Mouse (Mus musculus) CH12.LX (cell line): Measurements from ENCODE around the gene Ginm1. TPM values are rescaled to one million over a fixed set of nuclear protein-coding genes. Genes with fewer than 3 reads are reported as not detected.

Experiments used
- DNase-seq: peaks from one replicate; pipeline ENCODE4 v3.0.0-alpha.2; 2013; ENCODE audit errors: extremely low read depth
- H3K27ac ChIP-seq: 2 replicates; pipeline ENCODE4 v1.5.1; 2012; ENCODE audit warnings: low read depth, mild to moderate bottlenecking, control low read depth, moderate library complexity; ENCODE audit not compliant: insufficient read depth
- H3K27me3 ChIP-seq: replicated peaks from 2 replicates; pipeline ENCODE3; 2012; ENCODE audit warnings: inconsistent platforms
- H3K36me3 ChIP-seq, 2 experiments: replicated peaks in 1 of 2; 2 replicates each; pipeline versions ENCODE3 to v1.6.1; 2012; ENCODE audit warnings: inconsistent platforms in 1 of 2, low read length in 1 of 2, mild to moderate bottlenecking in 1 of 2, mixed read lengths in 1 of 2, moderate library complexity in 1 of 2; ENCODE audit not compliant: control insufficient read depth in 1 of 2, insufficient read depth in 1 of 2
- H3K4me1 ChIP-seq, 2 experiments: 2 replicates each; pipeline ENCODE4 v1.6.1; 2012; ENCODE audit warnings: inconsistent platforms in 1 of 2, moderate library complexity in 1 of 2; ENCODE audit not compliant: insufficient read depth in 2 of 2, control insufficient read depth in 1 of 2
- H3K4me2 ChIP-seq: 2 replicates; pipeline ENCODE4 v1.6.1; 2012; ENCODE audit warnings: low read depth, mild to moderate bottlenecking, control low read depth; ENCODE audit not compliant: poor library complexity, insufficient read depth, severe bottlenecking
- H3K4me3 ChIP-seq, 3 experiments: fragments of 150-350 bp in 1 of 3; sonication (generic) in 1 of 3; replicated peaks in 1 of 3; 2 replicates each; pipeline versions ENCODE3 to v1.5.1; 2011 to 2012; ENCODE audit warnings: low read depth in 2 of 3, low read length in 2 of 3, mild to moderate bottlenecking in 2 of 3, moderate library complexity in 2 of 3, control low read depth in 1 of 3, improper control_type of control experiment in 1 of 3, inconsistent platforms in 1 of 3, mixed read lengths in 1 of 3; ENCODE audit not compliant: poor library complexity in 1 of 3
- H3K79me2 ChIP-seq: replicated peaks from 2 replicates; pipeline ENCODE4 v1.6.1; 2012; ENCODE audit warnings: mild to moderate bottlenecking, moderate library complexity; ENCODE audit not compliant: control insufficient read depth, poor library complexity, insufficient read depth, severe bottlenecking; ENCODE audit errors: extremely low read depth
- H3K9ac ChIP-seq: 2 replicates; pipeline ENCODE4 v1.6.1; 2012; ENCODE audit warnings: low read depth, mild to moderate bottlenecking, control low read depth, moderate library complexity; ENCODE audit not compliant: insufficient read depth
- H3K9me3 ChIP-seq: replicated peaks from 2 replicates; pipeline ENCODE3; 2012; ENCODE audit warnings: low read length, inconsistent platforms, mixed read lengths
- BHLHE40 ChIP-seq: IDR thresholded peaks from 2 replicates; pipeline ENCODE4 v1.6.1; 2011; ENCODE audit warnings: mild to moderate bottlenecking, low read depth, low read length, improper control_type of control experiment
- CHD1 ChIP-seq: IDR thresholded peaks from 2 replicates; pipeline ENCODE4 v1.6.1; 2012; ENCODE audit warnings: low read depth, low read length, improper control_type of control experiment, inconsistent platforms
- CTCF ChIP-seq, 2 experiments: IDR thresholded peaks in 1 of 2; conservative IDR thresholded peaks in 1 of 2; 2 replicates each; pipeline ENCODE4 v1.5.1; 2011 to 2012; ENCODE audit warnings: low read depth in 2 of 2, low read length in 2 of 2, improper control_type of control experiment in 1 of 2, inconsistent platforms in 1 of 2, mild to moderate bottlenecking in 1 of 2, moderate library complexity in 1 of 2
- E2F4 ChIP-seq: IDR thresholded peaks from 2 replicates; pipeline ENCODE4 v1.6.1; 2011; ENCODE audit warnings: low read depth, low read length, improper control_type of control experiment; ENCODE audit not compliant: insufficient replicate concordance
- ELF1 ChIP-seq: IDR thresholded peaks from 2 replicates; pipeline ENCODE4 v1.6.1; 2014; ENCODE audit warnings: low read depth, mild to moderate bottlenecking, inconsistent platforms, low read length, improper control_type of control experiment
- EP300 ChIP-seq: IDR thresholded peaks from 2 replicates; pipeline ENCODE4 v1.6.1; 2011; ENCODE audit warnings: low read length, improper control_type of control experiment
- ETS1 ChIP-seq: conservative IDR thresholded peaks from 2 replicates; pipeline ENCODE4 v1.6.1; 2012; ENCODE audit warnings: low read depth, mild to moderate bottlenecking, inconsistent platforms, low read length, improper control_type of control experiment, moderate library complexity
- GABPA ChIP-seq: IDR thresholded peaks from 2 replicates; pipeline ENCODE4 v1.6.1; 2012; ENCODE audit warnings: low read depth, low read length, improper control_type of control experiment, inconsistent platforms; ENCODE audit not compliant: insufficient replicate concordance
- HCFC1 ChIP-seq: IDR thresholded peaks from 2 replicates; pipeline ENCODE4 v1.6.1; 2012; ENCODE audit warnings: low read depth, mild to moderate bottlenecking, inconsistent platforms, low read length, improper control_type of control experiment
- IRF4 ChIP-seq: IDR thresholded peaks from 2 replicates; pipeline ENCODE4 v1.6.1; 2014; ENCODE audit warnings: low read depth, mild to moderate bottlenecking, inconsistent platforms, low read length, improper control_type of control experiment
- JUN ChIP-seq: IDR thresholded peaks from 2 replicates; pipeline ENCODE4 v1.6.1; 2011; ENCODE audit warnings: low read depth, mild to moderate bottlenecking, low read length, improper control_type of control experiment, moderate library complexity; ENCODE audit not compliant: insufficient read depth
- JUND ChIP-seq: conservative IDR thresholded peaks from 2 replicates; pipeline ENCODE4 v1.6.1; 2011; ENCODE audit warnings: low read depth, low read length, improper control_type of control experiment
- MAFK ChIP-seq: IDR thresholded peaks from 2 replicates; pipeline ENCODE4 v1.6.1; 2011; ENCODE audit warnings: low read length, improper control_type of control experiment; ENCODE audit not compliant: insufficient replicate concordance
- MAX ChIP-seq: IDR thresholded peaks from 2 replicates; pipeline ENCODE4 v1.6.1; 2011; ENCODE audit warnings: low read length, improper control_type of control experiment
- MAZ ChIP-seq: IDR thresholded peaks from 2 replicates; pipeline ENCODE4 v1.6.1; 2012; ENCODE audit warnings: low read depth, mild to moderate bottlenecking, inconsistent platforms, low read length, improper control_type of control experiment, moderate library complexity
- MEF2A ChIP-seq: IDR thresholded peaks from 2 replicates; pipeline ENCODE4 v1.6.1; 2014; ENCODE audit warnings: low read depth, mild to moderate bottlenecking, inconsistent platforms, low read length, improper control_type of control experiment, borderline replicate concordance
- MYC ChIP-seq: IDR thresholded peaks from 2 replicates; pipeline ENCODE4 v1.6.1; 2011; ENCODE audit warnings: low read depth, mild to moderate bottlenecking, improper control_type of control experiment, low read length
- NELFE ChIP-seq: IDR thresholded peaks from 2 replicates; pipeline ENCODE4 v1.6.1; 2011; ENCODE audit warnings: low read depth, low read length, improper control_type of control experiment
- NRF1 ChIP-seq: IDR thresholded peaks from 2 replicates; pipeline ENCODE4 v1.6.1; 2014; ENCODE audit warnings: low read depth, mild to moderate bottlenecking, inconsistent platforms, low read length, improper control_type of control experiment, moderate library complexity
- POLR2A ChIP-seq: IDR thresholded peaks from 2 replicates; pipeline ENCODE4 v1.6.1; 2011; ENCODE audit warnings: low read depth, mild to moderate bottlenecking, improper control_type of control experiment, low read length
- POLR2AphosphoS2 ChIP-seq: IDR thresholded peaks from 2 replicates; pipeline ENCODE4 v1.6.1; 2011; ENCODE audit warnings: low read depth, low read length, improper control_type of control experiment
- SIN3A ChIP-seq: IDR thresholded peaks from 2 replicates; pipeline ENCODE4 v1.6.1; 2012; ENCODE audit warnings: low read length, improper control_type of control experiment, inconsistent platforms
- TCF12 ChIP-seq: IDR thresholded peaks from 2 replicates; pipeline ENCODE4 v1.6.1; 2014; ENCODE audit warnings: low read depth, mild to moderate bottlenecking, inconsistent platforms, low read length, improper control_type of control experiment
- UBTF ChIP-seq: IDR thresholded peaks from 2 replicates; pipeline ENCODE4 v1.6.1; 2012; ENCODE audit warnings: low read depth, mild to moderate bottlenecking, inconsistent platforms, low read length, improper control_type of control experiment, moderate library complexity
- USF1 ChIP-seq: IDR thresholded peaks from 2 replicates; pipeline ENCODE4 v1.6.1; 2014; ENCODE audit warnings: low read depth, mild to moderate bottlenecking, inconsistent platforms, low read length, improper control_type of control experiment
- ZC3H11A ChIP-seq: IDR thresholded peaks from 2 replicates; pipeline ENCODE4 v1.6.1; 2012; ENCODE audit warnings: low read depth, mild to moderate bottlenecking, inconsistent platforms, low read length, improper control_type of control experiment
- ZKSCAN1 ChIP-seq: IDR thresholded peaks from 2 replicates; pipeline ENCODE4 v1.6.1; 2012; ENCODE audit warnings: low read depth, inconsistent platforms, low read length, improper control_type of control experiment, borderline replicate concordance
- ZMIZ1 ChIP-seq: IDR thresholded peaks from 2 replicates; pipeline ENCODE4 v1.6.1; 2012; ENCODE audit warnings: low read depth, mild to moderate bottlenecking, inconsistent platforms, low read length, improper control_type of control experiment
- ZNF384 ChIP-seq: IDR thresholded peaks from 2 replicates; pipeline ENCODE4 v1.6.1; 2012; ENCODE audit warnings: low read depth, low read length, improper control_type of control experiment, inconsistent platforms
- dilution Hi-C: fragments of 300-500 bp; cut with MboI; formaldehyde crosslinking; loops from 2 replicates; pipeline ENCODE4 v1.14.3; 2020; ENCODE audit warnings: low sequenced_read_pairs; ENCODE audit not compliant: extremely low pct_unique_long_range_greater_than_20kb, extremely low pct_ligation_motif_present
- in situ Hi-C: fragments of 300-500 bp; cut with MboI; formaldehyde crosslinking; loops from 3 replicates; pipeline ENCODE4 v1.14.3; 2019; ENCODE audit warnings: low sequenced_read_pairs, low pct_ligation_motif_present, low pct_unique_long_range_greater_than_20kb, mixed read lengths
- polyA plus RNA-seq: library from polyadenylated mRNA; unstranded; fragments of >175 nt; gene quantifications from 2 replicates; pipeline ENCODE4 v1.2.1, GENCODE M21; 2012; ENCODE audit warnings: low read depth; ENCODE audit not compliant: insufficient read length
- total RNA-seq, 2 experiments: library from RNA; depleted of rRNA; stranded (reverse); fragments of 300-350 nt in 1 of 2; fragments of >200 nt in 1 of 2; gene quantifications; 2 replicates each; pipeline ENCODE4 v1.2.3; 2012 to 2014

Ginm1 gene
- total and polyA plus RNA-seq, 3 experiments: 11.7 to 38.2 (median 22.5) TPM

DNA sequence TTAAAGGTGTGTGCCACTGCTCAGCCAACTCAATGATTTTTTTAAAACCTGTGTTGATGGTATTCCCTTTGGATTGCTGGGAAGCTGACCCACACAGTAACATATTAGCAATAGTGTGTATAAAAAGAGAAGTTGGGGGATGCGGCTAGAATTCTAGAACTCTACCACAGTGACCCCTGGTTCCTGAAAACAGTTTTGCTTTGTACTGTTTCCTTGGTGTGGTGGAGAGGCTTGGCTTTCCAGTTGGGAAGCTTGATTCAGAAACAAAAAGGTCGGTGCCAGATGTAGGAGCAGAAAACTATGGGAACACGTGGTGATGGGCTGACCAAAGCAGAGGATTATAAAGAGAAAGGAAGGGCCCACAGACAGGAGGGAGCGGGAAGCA, 32.6 kb upstream of the Ginm1 start:
- dilution Hi-C loops (no loop called here), in situ Hi-C loops (loop anchor here (25.0 kb wide), 1 partner anchor 1137 kb away; no protein-coding TSS in a partner anchor)
- Histone ChIP-seq H3K9me3 (no peaks in the 10 kb centered on the region), H3K27ac (peak overlapping the region; percentile 78; the same call in 1 of the 2 replicates), H3K79me2 (peaks cover 4% of the 10 kb centered on the region), H3K27me3 (no peaks in the 10 kb centered on the region), H3K4me1 (peaks cover 5 to 40% of the 10 kb centered on the region in 2 experiments), H3K36me3 (peaks cover 26 to 55% of the 10 kb centered on the region in 2 experiments), H3K4me3 (no peak overlapping the region), H3K4me2 (peak overlapping the region; percentile 84; the same call in 1 of the 2 replicates), H3K9ac (no peak overlapping the region; the same call in 1 of the 2 replicates)
- DNase-seq: no peak
- TF ChIP-seq BHLHE40 (no peak), ELF1 (no peak), CHD1 (no peak), MAFK (no peak), ZMIZ1 (no peak), ZNF384 (no peak), MEF2A (no peak), E2F4 (no peak), GABPA (no peak), USF1 (no peak), ZC3H11A (no peak), NRF1 (no peak), POLR2AphosphoS2 (no peak)

DNA sequence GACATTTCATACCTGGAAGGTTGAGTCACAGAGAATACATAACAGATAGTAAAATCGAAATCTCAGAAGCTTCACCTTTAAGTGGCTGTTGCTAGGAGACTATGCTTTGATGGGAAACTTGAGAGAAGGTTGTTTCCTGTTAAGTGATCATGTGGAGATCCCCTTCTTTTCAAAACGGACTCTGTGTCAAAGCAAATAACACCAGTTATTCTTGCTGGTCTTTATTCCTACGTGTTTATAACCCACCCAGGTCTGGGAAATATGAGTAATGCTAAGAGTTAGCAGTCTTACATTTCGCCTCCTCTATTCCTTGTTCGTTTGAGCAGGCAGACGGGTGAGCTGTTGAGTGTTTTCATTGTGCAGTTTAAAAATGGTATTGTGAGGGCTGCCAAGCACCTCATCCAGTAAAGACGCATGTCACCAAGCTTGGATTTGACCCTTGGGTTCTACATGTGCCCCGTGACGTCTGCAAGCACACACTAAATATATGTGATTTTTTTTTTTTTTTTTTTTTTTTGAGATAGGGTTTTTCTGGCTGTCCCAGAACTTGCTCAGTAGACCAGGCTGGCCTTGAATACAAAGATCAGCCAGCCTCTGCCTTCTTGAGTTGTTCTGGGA, 32.1 kb upstream of the Ginm1 start:
- peak overlapping the region; percentile 78 for H3K27ac ChIP-seq
- TF ChIP-seq ZMIZ1: no peak
- TF ChIP-seq ETS1: peak; percentile 79
- no peak for TF ChIP-seq POLR2AphosphoS2
- TF ChIP-seq MEF2A: peak; percentile 81
- TF ChIP-seq MYC: 0 out of 2 replicates have a peak, but pooled peaks have one; percentile 19
- no peak for TF ChIP-seq USF1
- TF ChIP-seq CTCF (conservative IDR thresholded peaks at IDR 0.05 in 1 of 2, IDR thresholded peaks at IDR 0.05 in 1 of 2; ENCODE audit: low read depth in 2 of 2, low read length in 2 of 2): no peak
- no peak for TF ChIP-seq NRF1
- no peak for TF ChIP-seq MAFK
- TF ChIP-seq ZKSCAN1: no peak
- TF ChIP-seq EP300: peak; percentile 86
- peak; percentile 83 for TF ChIP-seq ZNF384
- no peak for TF ChIP-seq NELFE
- 0 out of 2 replicates have a peak, but pooled peaks have one; percentile 15 for TF ChIP-seq CHD1
- peak; percentile 84; the same call in 1 of the 2 replicates for TF ChIP-seq IRF4
- TF ChIP-seq MAZ: 0 out of 2 replicates have a peak, but pooled peaks have one; percentile 54
- no peak for TF ChIP-seq POLR2A
- peak; percentile 54; the same call in 1 of the 2 replicates for TF ChIP-seq TCF12
- TF ChIP-seq HCFC1: no peak
- peak; percentile 75 for TF ChIP-seq JUND
- TF ChIP-seq UBTF: no peak
- no peak for TF ChIP-seq E2F4
- 0 out of 2 replicates have a peak, but pooled peaks have one; percentile 32 for TF ChIP-seq MAX
- TF ChIP-seq SIN3A: peak; percentile 84; the same call in 1 of the 2 replicates
- peak; percentile 69 for TF ChIP-seq JUN
- TF ChIP-seq GABPA: no peak
- TF ChIP-seq BHLHE40: 0 out of 2 replicates have a peak, but pooled peaks have one; percentile 29

More for the DNA sequence above, 32.1 kb upstream of the Ginm1 start:
- Histone ChIP-seq H3K4me3 (no peak overlapping the region), H3K79me2 (peaks cover 4% of the 10 kb centered on the region), H3K4me2 (peak overlapping the region; percentile 84), H3K9ac (no peak overlapping the region; the same call in 1 of the 2 replicates), H3K4me1 (peaks cover 5 to 45% of the 10 kb centered on the region in 2 experiments), H3K27me3 (no peaks in the 10 kb centered on the region), H3K9me3 (no peaks in the 10 kb centered on the region), H3K36me3 (peaks cover 26 to 59% of the 10 kb centered on the region in 2 experiments)
- DNase-seq: peak; percentile 66
- in situ Hi-C loops (loop anchor here (25.0 kb wide), 1 partner anchor 1138 kb away; no protein-coding TSS in a partner anchor), dilution Hi-C loops (no loop called here)
